In genomic region chrX:109141337-109141870, GRCm38 (mm10) we compare ENCODE assay signal across 27 mouse cellular contexts. TPM values are rescaled to one million over a fixed set of nuclear protein-coding genes. Genes with fewer than 3 reads are reported as not detected.
DNase-seq lines count a peak whose midpoint lies in the region; ATAC-seq and TF ChIP-seq lines count a peak whose summit lies in the region.
"Had no signal": no experiment of that assay in that cellular context is flagged by ENCODE, and none has a peak within 500 bp of the region (broad histone marks: within the 10 kb centered on the region; RNA-seq: fewer than 3 reads in every experiment).

No protein-coding gene starts in this region.

- TF ChIP-seq POLR2A in heart, adult 2 months (IDR thresholded peaks at IDR 0.05; ENCODE audit: insufficient read depth, low read depth, low read length) = no peak

- no peaks in the 10 kb centered on the region for H3K9me3 ChIP-seq in kidney, embryonic 15.5 days (replicated peaks)
- H3K9me3 ChIP-seq in lung, postnatal 0 days (ENCODE audit: low read length) = no peaks in the 10 kb centered on the region
- H3K9me3 ChIP-seq: embryonic facial prominence, embryonic 10.5 days; forebrain, embryonic 10.5 days; hindbrain, embryonic 10.5 days; limb, embryonic 10.5 days; liver, embryonic 15.5 days; midbrain, embryonic 10.5 days had no signal

- no peak for ATAC-seq in kidney, embryonic 15.5 days (replicated peaks; ENCODE audit: low FRiP score)
- peak; percentile 52 for ATAC-seq in lung, postnatal 0 days
- ATAC-seq in granulocyte monocyte progenitor cell, adult 5-6 weeks (replicated peaks; ENCODE audit: poor library complexity, severe bottlenecking) = no peak
- ATAC-seq: forebrain, postnatal 0 days; hindbrain, embryonic 16.5 days; intestine, postnatal 0 days; midbrain, embryonic 16.5 days had no signal

- no peak for TF ChIP-seq EP300 in heart, adult 2 months (IDR thresholded peaks at IDR 0.05; ENCODE audit: insufficient read depth, low read depth, low read length)
- TF ChIP-seq EP300 in lung, postnatal 0 days (IDR thresholded peaks at IDR 0.05) = no peak

- no peak overlapping the region for H3K4me2 ChIP-seq in kidney, embryonic 15.5 days
- no peak overlapping the region for H3K4me2 ChIP-seq in lung, postnatal 0 days (replicated peaks; ENCODE audit: low read depth, low read length)
- H3K4me2 ChIP-seq: liver, embryonic 15.5 days had no signal

- H3K79me2 ChIP-seq in heart, adult 2 months (replicated peaks; ENCODE audit: control insufficient read depth, insufficient read depth, low read length) = no peaks in the 10 kb centered on the region

- peaks cover 5% of the 10 kb centered on the region for H3K4me1 ChIP-seq in heart, adult 2 months (ENCODE audit: control insufficient read depth, insufficient read depth, low read length)
- H3K4me1 ChIP-seq in kidney, embryonic 15.5 days = no peaks in the 10 kb centered on the region
- no peaks in the 10 kb centered on the region; the same call in 1 of the 2 replicates for H3K4me1 ChIP-seq in lung, postnatal 0 days (ENCODE audit: insufficient read depth, low read depth, low read length)
- H3K4me1 ChIP-seq: embryonic facial prominence, embryonic 10.5 days; forebrain, embryonic 10.5 days; hindbrain, embryonic 10.5 days; liver, embryonic 15.5 days; midbrain, embryonic 10.5 days had no signal

- H3K27ac ChIP-seq in heart, adult 2 months = peak overlapping the region; percentile 32
- H3K27ac ChIP-seq in kidney, embryonic 15.5 days = 0 out of 2 replicates have a peak overlapping the region, but pooled peaks have one; percentile 37
- H3K27ac ChIP-seq in lung, postnatal 0 days (ENCODE audit: low read length) = peak overlapping the region; percentile 76
- H3K27ac ChIP-seq: embryonic facial prominence, embryonic 10.5 days; forebrain, embryonic 10.5 days; hindbrain, embryonic 10.5 days; limb, embryonic 10.5 days; liver, embryonic 15.5 days; midbrain, embryonic 10.5 days had no signal

- peaks cover 9% of the 10 kb centered on the region for H3K36me3 ChIP-seq in heart, adult 2 months (ENCODE audit: control insufficient read depth, insufficient read depth, low read length)
- no peaks in the 10 kb centered on the region for H3K36me3 ChIP-seq in kidney, embryonic 15.5 days
- H3K36me3 ChIP-seq in lung, postnatal 0 days (ENCODE audit: insufficient read depth, low read length) = no peaks in the 10 kb centered on the region
- H3K36me3 ChIP-seq: embryonic facial prominence, embryonic 10.5 days; forebrain, embryonic 10.5 days; hindbrain, embryonic 10.5 days; limb, embryonic 10.5 days; liver, embryonic 15.5 days; midbrain, embryonic 10.5 days had no signal

- DNase-seq in heart, adult 2 months = no peak
- DNase-seq in heart, adult 8-10 months (ENCODE audit: low spot score) = no peak
- no peak for DNase-seq in kidney, adult 8-10 months
- peak; percentile 64 for DNase-seq in lung, postnatal 0 days (ENCODE audit: low spot score)
- DNase-seq in lung, postnatal 36 days = no peak
- DNase-seq: adrenal gland, postnatal 14 days; cerebellum, adult 9-11 months; forebrain, postnatal 0 days; gastrocnemius, postnatal 36 days; kidney, postnatal 10 days; liver; thymus, postnatal 25 days had no signal

- H3K9ac ChIP-seq in heart, adult 2 months (ENCODE audit: low read depth, low read length) = no peak overlapping the region
- H3K9ac ChIP-seq in kidney, embryonic 15.5 days = no peak overlapping the region
- no peak overlapping the region for H3K9ac ChIP-seq in lung, postnatal 0 days (replicated peaks; ENCODE audit: low read depth)
- H3K9ac ChIP-seq: forebrain, postnatal 0 days; liver, embryonic 15.5 days had no signal

- intact Hi-C loops in heart, adult 2 months (cut with DNase I) = no loop called here

- no peak for TF ChIP-seq CTCF in heart, adult 2 months (IDR thresholded peaks at IDR 0.05)
- TF ChIP-seq CTCF in lung, postnatal 0 days (IDR thresholded peaks at IDR 0.05) = no peak

- H3K27me3 ChIP-seq in heart, adult 2 months (ENCODE audit: control insufficient read depth, insufficient read depth, low read length) = no peaks in the 10 kb centered on the region
- H3K27me3 ChIP-seq in kidney, embryonic 15.5 days = no peaks in the 10 kb centered on the region
- H3K27me3 ChIP-seq in lung, postnatal 0 days (replicated peaks; ENCODE audit: insufficient read depth, low read length) = no peaks in the 10 kb centered on the region
- H3K27me3 ChIP-seq: liver, embryonic 15.5 days had no signal

- H3K4me3 ChIP-seq in heart, adult 2 months = no peak overlapping the region
- no peak overlapping the region for H3K4me3 ChIP-seq in kidney, embryonic 15.5 days (replicated peaks)
- no peak overlapping the region for H3K4me3 ChIP-seq in lung, postnatal 0 days (ENCODE audit: low read depth, low read length)
- H3K4me3 ChIP-seq: embryonic facial prominence, embryonic 10.5 days; forebrain, embryonic 10.5 days; hindbrain, embryonic 10.5 days; limb, embryonic 10.5 days; liver, embryonic 15.5 days; midbrain, embryonic 10.5 days had no signal

- 58% methylated on average over 1 of the region's 1 CpGs for WGBS in heart, adult 2 months
- WGBS in kidney, embryonic 15.5 days = 75% methylated on average over 1 of the region's 1 CpGs
- 25% methylated on average over 1 of the region's 1 CpGs for WGBS in lung, postnatal 0 days

RNA-seq across cellular contexts. Expression of gene Sh3bgrl, which starts 46.2 kb away (rescaled TPM):
- total RNA-seq in heart, adult 2 months (2021) = 10 to 100 TPM; 33.0 to 36.1 TPM
- polyA plus RNA-seq in heart, adult 2 months (2012; rRNA removed) = 10.0 and 20.1 TPM in 2 replicates
- total RNA-seq in heart, adult 8-10 months (2022) = 10 to 100 TPM; 26.3 to 36.2 (median 31.2) TPM
- 131 and 134 TPM in 2 replicates for polyA plus RNA-seq in kidney, embryonic 15.5 days (2015; fragmentation: Nextera tagmentation; extraction: Ambion mirVana)
- 127 and 170 TPM in 2 replicates for polyA plus RNA-seq in lung, postnatal 0 days (2015; fragmentation: Nextera tagmentation; extraction: Ambion mirVana)
- total RNA-seq in granulocyte monocyte progenitor cell, adult 5-6 weeks (2014; fragmentation: Nextera tagmentation) = 127 and 132 TPM in 2 replicates
- total RNA-seq in granulocyte monocyte progenitor cell, adult 5-6 weeks (2017) = 122 and 142 TPM in 2 replicates

RNA-seq across cellular contexts. Expression of gene Gm6377, which starts 55.2 kb away (rescaled TPM):
- under 1 TPM; 0.07 to 0.13 TPM for total RNA-seq in heart, adult 2 months (2021)
- polyA plus RNA-seq in heart, adult 2 months (2012; rRNA removed) = 0.10 and 0.15 TPM in 2 replicates
- total RNA-seq in heart, adult 8-10 months (2022) = under 1 TPM in 2 of 4 experiments, not detected in 2; 0.11 to 0.19 TPM
- 0.08 and 0.14 TPM in 2 replicates for polyA plus RNA-seq in kidney, embryonic 15.5 days (2015; fragmentation: Nextera tagmentation; extraction: Ambion mirVana)
- 0.47 and 0.95 TPM in 2 replicates for polyA plus RNA-seq in lung, postnatal 0 days (2015; fragmentation: Nextera tagmentation; extraction: Ambion mirVana)
- 0.28 TPM in 1 of 2 replicates, not detected in the other for total RNA-seq in granulocyte monocyte progenitor cell, adult 5-6 weeks (2014; fragmentation: Nextera tagmentation)
- 0.34 and 0.52 TPM in 2 replicates for total RNA-seq in granulocyte monocyte progenitor cell, adult 5-6 weeks (2017)
- total RNA-seq: adrenal gland, postnatal 14 days; forebrain, postnatal 0 days; gastrocnemius, postnatal 36 days; layer of hippocampus, postnatal 25 days had no signal
- polyA plus RNA-seq: cortical plate, adult 2 months; heart, embryonic 14.5 days; hindbrain, embryonic 16.5 days; limb, embryonic 10.5 days; neural tube, embryonic 14.5 days had no signal
